Mouse (Mus musculus) forebrain, embryonic 11.5 days (tissue): ENCODE results near the gene Rpap3. TPM values are rescaled to one million over a fixed set of nuclear protein-coding genes. Genes with fewer than 3 reads are reported as not detected.
"Not testable (repeated sequence)": the region's sequence is repeated elsewhere in the genome, so short reads cannot be mapped to it uniquely, and the experiment has no call there.

Experiments
- ATAC-seq: fragments of 200-750 bp; cut with Nextera tagmentation; replicated peaks from 2 replicates; pipeline ENCODE4 v1.8.0; 2017; ENCODE audit warnings: moderate TSS enrichment; ENCODE audit not compliant: low FRiP score
- DNase-seq: peaks from one replicate; pipeline ENCODE4 v3.0.0-alpha.2; 2017; ENCODE audit warnings: low spot score
- H3K27ac ChIP-seq: fragments of 300-500 bp; sonication (generic); 2 replicates; pipeline ENCODE4 v1.5.1; 2014; ENCODE audit warnings: low read depth, low read length
- H3K27me3 ChIP-seq: fragments of 300-500 bp; sonication (generic); 2 replicates; pipeline ENCODE4 v1.6.1; 2014; ENCODE audit warnings: mild to moderate bottlenecking, low read length, mixed read lengths; ENCODE audit not compliant: control insufficient read depth, insufficient read depth
- H3K36me3 ChIP-seq: fragments of 300-500 bp; sonication (generic); 2 replicates; pipeline ENCODE4 v1.6.1; 2014; ENCODE audit warnings: mild to moderate bottlenecking, low read length, moderate library complexity, mixed read lengths; ENCODE audit not compliant: control insufficient read depth, insufficient read depth
- H3K4me1 ChIP-seq: fragments of 300-500 bp; sonication (generic); replicated peaks from 2 replicates; pipeline ENCODE4 v1.6.1; 2014; ENCODE audit warnings: low read length, mixed read lengths; ENCODE audit not compliant: control insufficient read depth, insufficient read depth
- H3K4me2 ChIP-seq: fragments of 300-500 bp; sonication (generic); 2 replicates; pipeline ENCODE4 v1.6.1; 2014; ENCODE audit warnings: low read depth, mild to moderate bottlenecking, low read length, moderate library complexity, mixed read lengths; ENCODE audit not compliant: severe bottlenecking
- H3K4me3 ChIP-seq: fragments of 300-500 bp; sonication (generic); 2 replicates; pipeline ENCODE4 v1.5.1; 2014; ENCODE audit warnings: low read depth, low read length
- H3K9ac ChIP-seq: fragments of 300-500 bp; sonication (generic); 2 replicates; pipeline ENCODE4 v1.6.1; 2014; ENCODE audit warnings: low read length
- H3K9me3 ChIP-seq: fragments of 300-500 bp; sonication (generic); 2 replicates; pipeline ENCODE4 v1.6.1; 2016; ENCODE audit warnings: low read length, mixed read lengths; ENCODE audit not compliant: control insufficient read depth
- whole genome bisulfite sequencing: fragments of 180-500 bp; shearing (Covaris S2); extraction: QIAGEN DNeasy Blood & Tissue Kit; methylation state at CpG from one replicate; pipeline ENCODE4 v1.1.7; 2014; 5-methylcytosine and 5-hydroxymethylcytosine counted together
- polyA plus RNA-seq: library from polyadenylated mRNA; unstranded; fragments of >200 nt; fragmentation: Nextera tagmentation; extraction: Ambion mirVana; gene quantifications from 2 replicates; pipeline ENCODE4 v1.2.1, GENCODE M21; 2014

Gene Rpap3
- polyA plus RNA-seq, 1 experiment from 2014 or later = 48.5 TPM

- WGBS = 94% methylated on average over 7 of the region's 7 CpGs
- Histone ChIP-seq H3K9me3 (no peaks in the 10 kb centered on the region), H3K27me3 (no peaks in the 10 kb centered on the region), H3K36me3 (peaks cover 3% of the 10 kb centered on the region), H3K9ac (no peak overlapping the region), H3K4me2 (no peak overlapping the region), H3K4me1 (no peaks in the 10 kb centered on the region), H3K4me3 (no peak overlapping the region), H3K27ac (no peak overlapping the region)
- no peak for DNase-seq
- ATAC-seq = no peak
Observed at GRCm38 (mm10) chr15:97673256-97674000, 32.2 kb downstream of the Rpap3 start.

GRCm38 (mm10) chr15:97672211-97672765 lies 33.3 kb downstream of the Rpap3 start:
- ATAC-seq = peak; percentile 58
- Histone ChIP-seq H3K4me2 (no peak overlapping the region), H3K27ac (no peak overlapping the region), H3K36me3 (peaks cover 3% of the 10 kb centered on the region), H3K9me3 (no peaks in the 10 kb centered on the region), H3K9ac (no peak overlapping the region), H3K4me1 (no peaks in the 10 kb centered on the region), H3K4me3 (no peak overlapping the region), H3K27me3 (no peaks in the 10 kb centered on the region)
- 78% methylated on average over 9 of the region's 9 CpGs for WGBS
- no peak for DNase-seq

- Histone ChIP-seq H3K27me3 (no peaks in the 10 kb centered on the region), H3K4me3 (no peak overlapping the region), H3K9ac (no peak overlapping the region), H3K4me2 (no peak overlapping the region), H3K36me3 (peaks cover 3% of the 10 kb centered on the region), H3K9me3 (no peaks in the 10 kb centered on the region), H3K4me1 (no peaks in the 10 kb centered on the region), H3K27ac (no peak overlapping the region)
- 84% methylated on average over 6 of the region's 6 CpGs for WGBS
- no peak for DNase-seq
- ATAC-seq = no peak
Observed at GRCm38 (mm10) chr15:97670554-97670953, 35.1 kb downstream of the Rpap3 start.

- 74% methylated on average over 17 of the region's 17 CpGs for WGBS
- not testable (repeated sequence) for DNase-seq
Observed at GRCm38 (mm10) chr15:97668158-97668877, 37.3 kb downstream of the Rpap3 start.

GRCm38 (mm10) chr15:97667437-97667836 lies 38.2 kb downstream of the Rpap3 start:
- Histone ChIP-seq H3K27me3 (no peaks in the 10 kb centered on the region), H3K9me3 (no peaks in the 10 kb centered on the region), H3K36me3 (no peaks in the 10 kb centered on the region), H3K4me1 (no peaks in the 10 kb centered on the region), H3K4me3 (no peak overlapping the region), H3K9ac (no peak overlapping the region), H3K27ac (no peak overlapping the region), H3K4me2 (no peak overlapping the region)
- no peak; the same call in 1 of the 2 replicates for ATAC-seq
- WGBS = 38% methylated on average over 7 of the region's 7 CpGs
- DNase-seq = peak; percentile 86

More at GRCm38 (mm10) chr15:97668158-97668877, 37.3 kb downstream of the Rpap3 start:
- H3K4me1 ChIP-seq, H3K27ac ChIP-seq, H3K27me3 ChIP-seq, H3K9ac ChIP-seq, H3K4me3 ChIP-seq, H3K36me3 ChIP-seq, H3K9me3 ChIP-seq, ATAC-seq, H3K4me2 ChIP-seq: not testable (repeated sequence)

- WGBS = 92% methylated on average over 10 of the region's 10 CpGs
- Histone ChIP-seq H3K4me2 (no peak overlapping the region), H3K27me3 (no peaks in the 10 kb centered on the region), H3K9me3 (no peaks in the 10 kb centered on the region), H3K4me3 (no peak overlapping the region), H3K4me1 (no peaks in the 10 kb centered on the region), H3K27ac (no peak overlapping the region), H3K9ac (no peak overlapping the region), H3K36me3 (no peaks in the 10 kb centered on the region)
- no peak for DNase-seq
- ATAC-seq = no peak
Observed at GRCm38 (mm10) chr15:97666457-97666770, 39.2 kb downstream of the Rpap3 start.

GRCm38 (mm10) chr15:97665770-97666456 lies 39.7 kb downstream of the Rpap3 start:
- WGBS = 75% methylated on average over 25 of the region's 25 CpGs

GRCm38 (mm10) chr15:97664981-97665668 lies 40.5 kb downstream of the Rpap3 start:
- no peaks in the 10 kb centered on the region for H3K4me1 ChIP-seq
- no peak overlapping the region for H3K27ac ChIP-seq
- no peak overlapping the region for H3K9ac ChIP-seq
- WGBS = 64% methylated on average over 16 of the region's 16 CpGs
- H3K4me3 ChIP-seq = no peak overlapping the region
- ATAC-seq (no peak), DNase-seq (no peak)
- no peak overlapping the region for H3K4me2 ChIP-seq
- H3K9me3 ChIP-seq = no peaks in the 10 kb centered on the region
- H3K36me3 ChIP-seq = no peaks in the 10 kb centered on the region
- no peaks in the 10 kb centered on the region for H3K27me3 ChIP-seq

More at GRCm38 (mm10) chr15:97665770-97666456, 39.7 kb downstream of the Rpap3 start:
- Histone ChIP-seq H3K27me3 (no peaks in the 10 kb centered on the region), H3K36me3 (no peaks in the 10 kb centered on the region), H3K4me1 (no peaks in the 10 kb centered on the region), H3K9me3 (no peaks in the 10 kb centered on the region), H3K4me2 (no peak overlapping the region), H3K4me3 (no peak overlapping the region), H3K9ac (no peak overlapping the region), H3K27ac (no peak overlapping the region)
- DNase-seq (no peak), ATAC-seq (no peak)
